Mouse (Mus musculus) erythroblast, embryonic 14.5 days (primary cell): ENCODE results near the gene Phlpp1. TPM values are rescaled to one million over a fixed set of nuclear protein-coding genes. Genes with fewer than 3 reads are reported as not detected.

Experiments
- H3K27me3 ChIP-seq: 2 replicates; pipeline ENCODE4 v1.6.1; 2012; ENCODE audit warnings: inconsistent platforms; ENCODE audit not compliant: control insufficient read depth
- H3K36me3 ChIP-seq: 2 replicates; pipeline ENCODE4 v1.6.1; 2012; ENCODE audit warnings: mild to moderate bottlenecking, inconsistent platforms; ENCODE audit not compliant: control insufficient read depth
- H3K4me1 ChIP-seq: 2 replicates; pipeline ENCODE4 v1.6.1; 2012; ENCODE audit warnings: inconsistent platforms; ENCODE audit not compliant: control insufficient read depth
- H3K4me3 ChIP-seq: replicated peaks from 2 replicates; pipeline ENCODE3; 2012; ENCODE audit warnings: moderate library complexity, mild to moderate bottlenecking, inconsistent platforms
- H3K9me3 ChIP-seq: 2 replicates; pipeline ENCODE4 v1.6.1; 2012; ENCODE audit warnings: low read length, inconsistent platforms, mixed read lengths; ENCODE audit not compliant: control insufficient read depth
- GATA1 ChIP-seq: IDR thresholded peaks from 2 replicates; pipeline ENCODE4 v1.6.1; 2012; ENCODE audit warnings: low read length, inconsistent platforms, mixed read lengths
- TAL1 ChIP-seq: IDR thresholded peaks from 3 replicates; pipeline ENCODE4 v1.6.1; 2012; ENCODE audit warnings: low read length, inconsistent platforms, mixed read lengths
- polyA plus RNA-seq: library from polyadenylated mRNA; stranded (reverse); fragments of >175 nt; gene quantifications from 2 replicates; pipeline ENCODE4 v1.2.3, GENCODE M21; 2012

The Phlpp1 gene
- polyA plus RNA-seq, 1 experiment: 0.14 TPM

- H3K27me3 ChIP-seq: no peaks in the 10 kb centered on the region
- TF ChIP-seq GATA1: no peak
- TF ChIP-seq TAL1: no peak
- H3K4me1 ChIP-seq: no peaks in the 10 kb centered on the region
- no peak overlapping the region for H3K4me3 ChIP-seq
- H3K36me3 ChIP-seq: no peaks in the 10 kb centered on the region
- no peaks in the 10 kb centered on the region for H3K9me3 ChIP-seq
Measured at GRCm38 (mm10) chr1:106374971-106375370, 203.4 kb downstream of the Phlpp1 start.

- TF ChIP-seq TAL1 (no peak), GATA1 (no peak)
- Histone ChIP-seq H3K27me3 (no peaks in the 10 kb centered on the region), H3K4me3 (no peak overlapping the region), H3K9me3 (no peaks in the 10 kb centered on the region), H3K4me1 (no peaks in the 10 kb centered on the region), H3K36me3 (no peaks in the 10 kb centered on the region)
Measured at GRCm38 (mm10) chr1:106376003-106376402, 204.5 kb downstream of the Phlpp1 start.

GRCm38 (mm10) chr1:106380465-106380864 lies 208.9 kb downstream of the Phlpp1 start:
- Histone ChIP-seq H3K27me3 (no peaks in the 10 kb centered on the region), H3K9me3 (no peaks in the 10 kb centered on the region), H3K4me3 (no peak overlapping the region), H3K4me1 (no peaks in the 10 kb centered on the region), H3K36me3 (no peaks in the 10 kb centered on the region)
- no peak for TF ChIP-seq GATA1
- TF ChIP-seq TAL1: no peak

GRCm38 (mm10) chr1:106386542-106386941 lies 215.0 kb downstream of the Phlpp1 start:
- Histone ChIP-seq H3K4me1 (no peaks in the 10 kb centered on the region), H3K27me3 (no peaks in the 10 kb centered on the region), H3K9me3 (no peaks in the 10 kb centered on the region), H3K4me3 (no peak overlapping the region), H3K36me3 (peaks cover 4% of the 10 kb centered on the region; the same call in 1 of the 2 replicates)
- no peak for TF ChIP-seq TAL1
- no peak for TF ChIP-seq GATA1

GRCm38 (mm10) chr1:106387264-106387663 lies 215.7 kb downstream of the Phlpp1 start:
- H3K27me3 ChIP-seq: no peaks in the 10 kb centered on the region
- TF ChIP-seq TAL1: no peak
- no peak for TF ChIP-seq GATA1
- H3K9me3 ChIP-seq: no peaks in the 10 kb centered on the region
- H3K4me3 ChIP-seq: no peak overlapping the region
- H3K36me3 ChIP-seq: peaks cover 8% of the 10 kb centered on the region
- no peaks in the 10 kb centered on the region for H3K4me1 ChIP-seq

GRCm38 (mm10) chr1:106389673-106390072 lies 218.1 kb downstream of the Phlpp1 start:
- H3K36me3 ChIP-seq: peaks cover 16% of the 10 kb centered on the region
- H3K27me3 ChIP-seq: no peaks in the 10 kb centered on the region
- no peak overlapping the region for H3K4me3 ChIP-seq
- no peak for TF ChIP-seq TAL1
- no peak for TF ChIP-seq GATA1
- H3K9me3 ChIP-seq: no peaks in the 10 kb centered on the region
- no peaks in the 10 kb centered on the region for H3K4me1 ChIP-seq

GRCm38 (mm10) chr1:106393072-106393471 lies 221.5 kb downstream of the Phlpp1 start:
- H3K4me3 ChIP-seq: no peak overlapping the region
- TF ChIP-seq GATA1 (no peak), TAL1 (no peak)
- H3K9me3 ChIP-seq: no peaks in the 10 kb centered on the region
- no peaks in the 10 kb centered on the region for H3K27me3 ChIP-seq
- no peaks in the 10 kb centered on the region for H3K4me1 ChIP-seq
- peaks cover 16% of the 10 kb centered on the region for H3K36me3 ChIP-seq

- Histone ChIP-seq H3K4me1 (no peaks in the 10 kb centered on the region), H3K27me3 (no peaks in the 10 kb centered on the region), H3K36me3 (peaks cover 16% of the 10 kb centered on the region), H3K4me3 (no peak overlapping the region), H3K9me3 (no peaks in the 10 kb centered on the region)
- TF ChIP-seq GATA1 (no peak), TAL1 (no peak)
Measured at GRCm38 (mm10) chr1:106394678-106395077, 223.1 kb downstream of the Phlpp1 start.

GRCm38 (mm10) chr1:106395476-106395875 lies 223.9 kb downstream of the Phlpp1 start:
- TF ChIP-seq TAL1: no peak
- no peak for TF ChIP-seq GATA1
- Histone ChIP-seq H3K4me1 (no peaks in the 10 kb centered on the region), H3K36me3 (peaks cover 16% of the 10 kb centered on the region), H3K27me3 (no peaks in the 10 kb centered on the region), H3K9me3 (no peaks in the 10 kb centered on the region), H3K4me3 (no peak overlapping the region)
